Mouse (Mus musculus) neural tube, embryonic 13.5 days (tissue): ENCODE measurements at regions not wholly inside any gene's neighbourhood (a gene's known extent, or its start where the extent isn't known, plus 50 kb on each side); places are given as distances from the start of the nearest gene placed in this dataset.

Experiments used
- ATAC-seq: fragments of 200-750 bp; cut with Nextera tagmentation; 2 replicates; pipeline ENCODE4 v1.8.0; 2017; ENCODE audit warnings: low read depth, mild to moderate bottlenecking, moderate TSS enrichment, moderate library complexity
- H3K27ac ChIP-seq: fragments of 300-500 bp; sonication (generic); replicated peaks from 2 replicates; pipeline ENCODE4 v1.5.1; 2015; ENCODE audit warnings: moderate library complexity, mild to moderate bottlenecking, inconsistent platforms
- H3K27me3 ChIP-seq: fragments of 300-500 bp; sonication (generic); 2 replicates; pipeline ENCODE4 v1.6.1; 2015; ENCODE audit warnings: mild to moderate bottlenecking, inconsistent platforms
- H3K36me3 ChIP-seq: fragments of 300-500 bp; sonication (generic); 2 replicates; pipeline ENCODE4 v1.6.1; 2015; ENCODE audit warnings: mild to moderate bottlenecking, inconsistent platforms
- H3K4me1 ChIP-seq: fragments of 300-500 bp; sonication (generic); replicated peaks from 2 replicates; pipeline ENCODE4 v1.6.1; 2015; ENCODE audit warnings: inconsistent platforms
- H3K4me2 ChIP-seq: fragments of 300-500 bp; sonication (generic); 2 replicates; pipeline ENCODE4 v1.6.1; 2015; ENCODE audit warnings: inconsistent platforms, mild to moderate bottlenecking, moderate library complexity
- H3K4me3 ChIP-seq: fragments of 300-500 bp; sonication (generic); 2 replicates; pipeline ENCODE4 v1.5.1; 2015; ENCODE audit warnings: mild to moderate bottlenecking, inconsistent platforms
- H3K9ac ChIP-seq: fragments of 300-500 bp; sonication (generic); 2 replicates; pipeline ENCODE4 v1.6.1; 2015; ENCODE audit warnings: moderate library complexity, mild to moderate bottlenecking, inconsistent platforms
- H3K9me3 ChIP-seq: fragments of 300-500 bp; sonication (generic); 2 replicates; pipeline ENCODE4 v1.6.1; 2016; ENCODE audit warnings: inconsistent platforms
- WGBS: fragments of 180-500 bp; shearing (Covaris S2); methylation state at CpG from one replicate; pipeline ENCODE4 v1.1.7; 2015; 5-methylcytosine and 5-hydroxymethylcytosine counted together

DNA sequence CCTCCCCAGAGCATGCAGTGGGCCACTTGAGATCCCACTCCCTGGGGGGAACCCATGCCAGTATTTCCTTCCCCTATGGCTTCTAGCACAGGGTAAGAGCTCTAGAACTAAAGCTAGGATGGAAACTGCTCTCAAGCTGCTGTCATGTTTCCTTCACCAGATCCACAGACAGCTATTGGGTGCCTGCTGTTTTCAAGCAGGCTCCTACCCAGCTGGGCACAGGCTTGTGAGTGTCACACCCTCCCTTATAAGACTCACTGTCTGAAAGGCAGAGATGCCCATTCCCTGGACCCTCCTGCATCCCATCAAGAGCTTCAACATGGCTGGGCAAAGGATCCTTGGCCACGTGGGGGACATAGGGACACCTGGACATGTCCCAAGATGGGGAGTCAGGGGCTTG is 211.6 kb downstream of the Cryba4 start:
- Histone ChIP-seq H3K27me3 (no peaks in the 10 kb centered on the region), H3K4me2 (no peak overlapping the region), H3K4me3 (no peak overlapping the region), H3K36me3 (no peaks in the 10 kb centered on the region), H3K27ac (peak overlapping the region; percentile 67), H3K9me3 (no peaks in the 10 kb centered on the region), H3K9ac (no peak overlapping the region), H3K4me1 (peaks cover 45% of the 10 kb centered on the region)
- WGBS: 38% methylated on average over 1 of the region's 1 CpGs
- ATAC-seq: no peak

- peak; percentile 57; the same call in 1 of the 2 replicates for ATAC-seq
- Histone ChIP-seq H3K9me3 (no peaks in the 10 kb centered on the region), H3K27me3 (no peaks in the 10 kb centered on the region), H3K4me2 (no peak overlapping the region), H3K27ac (peak overlapping the region; percentile 67), H3K9ac (no peak overlapping the region), H3K4me3 (no peak overlapping the region), H3K36me3 (no peaks in the 10 kb centered on the region), H3K4me1 (peaks cover 44% of the 10 kb centered on the region)
- 20% methylated on average over 4 of the region's 4 CpGs for WGBS
Observed at GRCm38 (mm10) chr5:112041285-112041684, 211.0 kb downstream of the Cryba4 start.

DNA sequence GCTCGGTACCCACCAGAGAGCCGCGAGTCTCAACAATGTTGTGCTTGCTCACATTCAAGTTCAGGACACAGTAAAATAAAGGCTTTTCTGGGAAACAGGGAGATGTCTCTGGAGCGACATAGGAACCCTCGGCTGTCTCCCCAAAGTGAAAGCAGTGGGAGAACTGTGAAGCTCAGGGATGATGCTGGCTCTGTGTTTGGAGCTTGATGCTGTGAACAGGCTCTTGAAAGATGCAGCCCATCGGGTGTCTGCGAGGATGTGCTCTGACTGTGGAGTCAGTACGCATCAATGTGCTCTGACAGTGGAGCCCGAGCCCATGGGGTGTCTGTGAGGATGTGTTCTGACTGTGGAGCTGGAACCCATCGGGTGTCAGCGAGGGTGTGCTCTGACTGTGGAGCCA is 210.1 kb downstream of the Cryba4 start:
- no peak for ATAC-seq
- peaks cover 35% of the 10 kb centered on the region for H3K4me1 ChIP-seq
- H3K36me3 ChIP-seq: no peaks in the 10 kb centered on the region
- 84% methylated on average over 11 of the region's 11 CpGs for WGBS
- H3K4me2 ChIP-seq: no peak overlapping the region
- H3K9me3 ChIP-seq: no peaks in the 10 kb centered on the region
- H3K27me3 ChIP-seq: peaks cover 3% of the 10 kb centered on the region; the same call in 1 of the 2 replicates
- peak overlapping the region; percentile 67; the same call in 1 of the 2 replicates for H3K27ac ChIP-seq
- H3K4me3 ChIP-seq: no peak overlapping the region
- H3K9ac ChIP-seq: no peak overlapping the region

DNA sequence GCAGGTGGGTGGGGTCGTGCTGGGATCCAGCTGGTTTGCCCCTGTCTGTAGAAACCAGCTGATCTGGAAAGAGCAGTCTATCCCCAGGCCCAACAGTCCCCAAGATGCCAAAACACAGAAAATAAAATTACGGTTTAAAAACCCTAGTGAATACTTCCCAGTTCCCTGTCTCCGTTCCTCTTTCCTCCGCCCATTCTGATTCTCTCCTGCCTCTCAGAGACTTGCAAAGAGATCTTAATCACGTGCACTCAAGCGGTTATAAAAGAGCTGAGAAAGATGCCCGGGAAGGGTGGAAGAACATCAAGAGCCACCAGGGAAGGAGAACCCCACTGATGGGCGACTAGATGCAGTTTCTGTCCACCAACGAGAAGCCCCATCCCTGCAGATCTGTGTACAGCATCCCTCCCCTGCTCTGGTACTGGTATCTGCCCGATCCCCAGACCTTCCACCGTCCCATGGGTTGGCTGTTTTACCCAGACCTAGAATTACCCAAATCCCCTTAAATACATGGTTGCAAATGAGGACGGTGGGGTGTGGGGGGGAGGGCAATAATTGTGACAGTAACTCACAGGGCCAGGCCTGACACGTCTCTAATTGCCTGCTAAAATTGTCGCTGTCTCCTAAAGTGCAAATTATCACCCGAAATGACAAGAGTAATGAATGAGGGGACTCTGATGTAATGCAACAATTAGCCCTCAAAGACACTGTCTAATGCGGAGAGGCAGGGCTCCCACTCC is 202.1 kb downstream of the Cryba4 start:
- Histone ChIP-seq H3K4me2 (no peak overlapping the region), H3K4me1 (peaks cover 19% of the 10 kb centered on the region), H3K27ac (no peak overlapping the region), H3K27me3 (peaks cover 14% of the 10 kb centered on the region), H3K4me3 (no peak overlapping the region), H3K9me3 (no peaks in the 10 kb centered on the region), H3K9ac (no peak overlapping the region), H3K36me3 (no peaks in the 10 kb centered on the region)
- no peak for ATAC-seq
- 25% methylated on average over 16 of the region's 16 CpGs for WGBS

GRCm38 (mm10) chr5:112050906-112051305 is 201.4 kb downstream of the Cryba4 start:
- no peak for ATAC-seq
- Histone ChIP-seq H3K4me3 (no peak overlapping the region), H3K27me3 (peaks cover 18% of the 10 kb centered on the region), H3K27ac (no peak overlapping the region), H3K9ac (no peak overlapping the region), H3K36me3 (no peaks in the 10 kb centered on the region), H3K9me3 (no peaks in the 10 kb centered on the region), H3K4me2 (no peak overlapping the region), H3K4me1 (peaks cover 20% of the 10 kb centered on the region)
- 69% methylated on average over 5 of the region's 5 CpGs for WGBS

DNA sequence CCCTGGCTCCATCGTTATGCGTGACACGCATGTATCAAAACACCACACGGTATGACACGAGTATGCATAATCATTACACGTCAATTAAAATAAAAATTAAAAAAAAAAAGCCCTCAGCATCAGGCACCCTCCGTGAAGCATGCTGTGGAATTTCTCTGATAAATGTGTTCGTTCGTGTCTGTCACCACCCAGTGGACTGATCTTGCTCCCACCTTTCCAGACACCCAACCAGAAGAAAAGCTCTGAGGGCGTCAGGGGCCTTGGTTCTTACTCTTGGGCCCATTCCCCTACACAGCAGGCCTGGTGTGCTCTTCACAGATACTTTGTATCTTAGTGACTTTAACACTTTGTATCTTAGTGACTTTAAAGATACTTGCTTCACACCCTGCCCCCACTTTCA is 200.5 kb downstream of the Cryba4 start:
- Histone ChIP-seq H3K4me1 (peaks cover 20% of the 10 kb centered on the region), H3K9ac (no peak overlapping the region), H3K9me3 (no peaks in the 10 kb centered on the region), H3K4me2 (no peak overlapping the region), H3K27me3 (peaks cover 15% of the 10 kb centered on the region), H3K27ac (no peak overlapping the region), H3K36me3 (no peaks in the 10 kb centered on the region), H3K4me3 (no peak overlapping the region)
- WGBS: 85% methylated on average over 10 of the region's 10 CpGs
- no peak for ATAC-seq

DNA sequence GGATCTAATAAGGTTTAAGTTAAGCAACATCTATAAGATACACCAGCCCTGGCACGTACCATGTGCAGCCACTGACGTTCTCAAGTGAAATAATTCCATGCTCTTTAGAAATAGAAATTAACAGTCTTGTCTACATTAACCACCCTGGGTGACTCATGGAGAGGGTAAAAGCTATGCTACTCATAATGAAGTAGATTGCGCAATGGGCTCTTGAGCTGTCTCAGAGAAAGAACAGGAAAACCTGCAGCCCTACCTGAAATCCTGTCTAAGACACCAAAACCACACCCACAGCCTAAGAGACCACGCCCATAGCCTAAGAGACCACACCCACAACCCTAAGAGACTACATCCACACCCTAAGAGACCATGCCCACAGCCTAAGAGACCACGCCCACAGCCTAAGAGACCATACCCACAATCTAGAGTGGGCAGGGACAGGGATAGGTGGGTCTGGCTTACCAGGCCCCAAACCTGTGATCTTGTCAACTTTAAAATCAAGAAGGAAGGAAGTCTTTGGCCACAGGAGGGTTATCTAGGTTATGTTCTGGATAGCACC is 198.6 kb downstream of the Cryba4 start:
- WGBS: 89% methylated on average over 5 of the region's 5 CpGs
- no peak overlapping the region for H3K4me3 ChIP-seq
- H3K4me2 ChIP-seq: no peak overlapping the region
- no peaks in the 10 kb centered on the region for H3K36me3 ChIP-seq
- no peaks in the 10 kb centered on the region; the same call in 1 of the 2 replicates for H3K9me3 ChIP-seq
- no peak overlapping the region for H3K27ac ChIP-seq
- no peak overlapping the region for H3K9ac ChIP-seq
- H3K27me3 ChIP-seq: peaks cover 7% of the 10 kb centered on the region
- peaks cover 20% of the 10 kb centered on the region for H3K4me1 ChIP-seq
- ATAC-seq: no peak

- Histone ChIP-seq H3K27me3 (peaks cover 7% of the 10 kb centered on the region), H3K4me3 (no peak overlapping the region), H3K27ac (no peak overlapping the region), H3K9ac (no peak overlapping the region), H3K4me1 (peaks cover 15% of the 10 kb centered on the region), H3K4me2 (no peak overlapping the region), H3K36me3 (no peaks in the 10 kb centered on the region), H3K9me3 (no peaks in the 10 kb centered on the region; the same call in 1 of the 2 replicates)
- 44% methylated on average over 4 of the region's 4 CpGs for WGBS
- ATAC-seq: no peak
Observed at GRCm38 (mm10) chr5:112055018-112055417, 197.3 kb downstream of the Cryba4 start.

- no peaks in the 10 kb centered on the region for H3K9me3 ChIP-seq
- H3K9ac ChIP-seq: no peak overlapping the region
- WGBS: 87% methylated on average over 13 of the region's 13 CpGs
- ATAC-seq: no peak
- H3K4me3 ChIP-seq: no peak overlapping the region
- no peak overlapping the region for H3K4me2 ChIP-seq
- peaks cover 8% of the 10 kb centered on the region; the same call in 1 of the 2 replicates for H3K27me3 ChIP-seq
- H3K4me1 ChIP-seq: no peaks in the 10 kb centered on the region
- H3K36me3 ChIP-seq: no peaks in the 10 kb centered on the region
- no peak overlapping the region for H3K27ac ChIP-seq
Observed at GRCm38 (mm10) chr5:112069917-112070316, 182.4 kb downstream of the Cryba4 start.

DNA sequence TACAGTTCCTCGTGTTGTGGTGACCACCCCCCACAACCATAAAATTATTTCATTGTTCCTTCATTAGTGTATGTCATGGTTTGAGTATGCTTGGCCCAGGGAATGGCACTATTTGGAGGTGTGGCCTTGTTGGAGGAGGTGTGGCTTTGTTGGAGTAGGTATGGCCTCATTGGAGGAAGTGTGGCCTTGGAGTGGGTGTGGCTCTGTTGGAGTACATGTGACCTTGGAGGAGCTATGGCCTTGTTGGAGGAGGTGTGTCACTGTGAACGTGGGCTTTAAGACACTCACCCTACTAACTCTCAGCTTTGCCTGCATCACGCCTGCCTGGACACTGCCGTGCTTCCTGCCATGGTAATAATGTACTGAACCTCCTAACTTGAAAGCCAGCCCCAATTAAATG is 179.9 kb downstream of the Cryba4 start:
- Histone ChIP-seq H3K4me2 (no peak overlapping the region), H3K9ac (no peak overlapping the region), H3K4me1 (peaks cover 10% of the 10 kb centered on the region), H3K27me3 (peaks cover 3% of the 10 kb centered on the region; the same call in 1 of the 2 replicates), H3K36me3 (no peaks in the 10 kb centered on the region), H3K9me3 (no peaks in the 10 kb centered on the region), H3K4me3 (no peak overlapping the region), H3K27ac (no peak overlapping the region)
- no peak for ATAC-seq
- WGBS: 57% methylated on average over 4 of the region's 4 CpGs

DNA sequence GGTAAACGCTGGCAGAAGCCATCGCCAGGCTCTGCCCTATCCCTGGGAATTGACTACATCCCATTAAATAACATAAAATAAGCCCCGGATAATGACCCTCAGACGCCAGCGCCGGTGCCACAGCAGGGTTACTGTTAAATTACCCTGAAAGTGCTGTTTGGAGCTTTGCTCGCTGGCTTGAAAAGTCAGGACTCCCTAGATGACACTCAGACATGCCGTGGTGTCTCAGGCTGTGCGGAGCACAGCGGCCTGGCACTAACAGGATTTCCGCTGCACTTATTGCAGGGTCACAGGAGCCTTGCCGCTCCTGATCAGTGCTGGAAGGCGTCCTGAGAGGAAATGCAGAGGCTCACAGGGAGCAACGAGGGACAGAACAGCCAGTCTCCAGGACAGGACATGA is 175.2 kb downstream of the Cryba4 start:
- Histone ChIP-seq H3K4me2 (no peak overlapping the region), H3K36me3 (no peaks in the 10 kb centered on the region), H3K9me3 (no peaks in the 10 kb centered on the region), H3K27ac (peak overlapping the region; percentile 24), H3K27me3 (no peaks in the 10 kb centered on the region), H3K4me1 (peaks cover 12% of the 10 kb centered on the region), H3K9ac (no peak overlapping the region), H3K4me3 (no peak overlapping the region)
- 5% methylated on average over 14 of the region's 14 CpGs for WGBS
- ATAC-seq: peak; percentile 34; the same call in 1 of the 2 replicates

- no peaks in the 10 kb centered on the region for H3K9me3 ChIP-seq
- no peak for ATAC-seq
- H3K4me3 ChIP-seq: no peak overlapping the region
- H3K27me3 ChIP-seq: no peaks in the 10 kb centered on the region
- no peaks in the 10 kb centered on the region for H3K36me3 ChIP-seq
- H3K4me1 ChIP-seq: peaks cover 12% of the 10 kb centered on the region
- no peak overlapping the region for H3K4me2 ChIP-seq
- WGBS: 81% methylated on average over 19 of the region's 19 CpGs
- H3K9ac ChIP-seq: no peak overlapping the region
- H3K27ac ChIP-seq: no peak overlapping the region
Observed at GRCm38 (mm10) chr5:112077840-112078600, 174.3 kb downstream of the Cryba4 start.
